Mouse (Mus musculus): Measurements from ENCODE around the gene Trim31. TPM values are rescaled to one million over a fixed set of nuclear protein-coding genes. Genes with fewer than 3 reads are reported as not detected.

The Trim31 gene
- total and polyA plus RNA-seq, 2 experiments, result not detected

DNA sequence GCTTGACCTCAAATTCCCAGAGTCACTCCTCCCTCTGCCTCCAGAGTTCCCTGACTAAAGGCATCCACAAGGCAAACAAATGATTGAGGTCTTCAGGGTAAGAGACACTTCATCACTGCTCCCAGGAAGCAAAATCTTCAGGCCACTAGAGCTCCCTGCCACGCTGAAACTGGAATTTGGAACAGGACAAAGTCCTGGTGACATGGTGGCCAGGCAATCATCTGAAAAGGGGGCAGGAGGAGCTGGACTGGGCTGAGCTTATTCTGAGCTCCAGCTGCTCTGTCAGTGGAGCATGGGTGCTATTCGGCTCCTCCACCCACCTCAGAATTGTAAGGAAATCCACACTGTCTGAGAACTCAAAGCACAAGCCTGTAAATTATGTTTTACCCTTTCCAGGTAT is 14.1 kb downstream of the Trim31 start:
- Histone ChIP-seq H3K4me3 (ENCODE audit: insufficient read depth, low read depth, low read length) (no peak overlapping the region), H3K27ac (replicated peaks; ENCODE audit: insufficient read depth, low read depth, low read length) (no peak overlapping the region), H3K36me3 (ENCODE audit: control insufficient read depth, insufficient read depth, low read length) (no peaks in the 10 kb centered on the region), H3K79me2 (ENCODE audit: control insufficient read depth, insufficient read depth, low read length) (no peaks in the 10 kb centered on the region), H3K9ac (ENCODE audit: low read depth, low read length) (no peak overlapping the region), H3K4me1 (ENCODE audit: control insufficient read depth, insufficient read depth, low read length) (no peaks in the 10 kb centered on the region; the same call in 1 of the 2 replicates), H3K27me3 (ENCODE audit: control insufficient read depth, insufficient read depth, low read length) (no peaks in the 10 kb centered on the region)
- DNase-seq (ENCODE audit: extremely low read depth, low read depth, low spot score), result peak; percentile 14
- TF ChIP-seq CTCF (IDR thresholded peaks at IDR 0.05; ENCODE audit: low read depth, low read length) (no peak), POLR2A (IDR thresholded peaks at IDR 0.05; ENCODE audit: extremely low read depth, insufficient read depth, low read length) (no peak)
- WGBS, result 48% methylated on average over 2 of the region's 2 CpGs

DNA sequence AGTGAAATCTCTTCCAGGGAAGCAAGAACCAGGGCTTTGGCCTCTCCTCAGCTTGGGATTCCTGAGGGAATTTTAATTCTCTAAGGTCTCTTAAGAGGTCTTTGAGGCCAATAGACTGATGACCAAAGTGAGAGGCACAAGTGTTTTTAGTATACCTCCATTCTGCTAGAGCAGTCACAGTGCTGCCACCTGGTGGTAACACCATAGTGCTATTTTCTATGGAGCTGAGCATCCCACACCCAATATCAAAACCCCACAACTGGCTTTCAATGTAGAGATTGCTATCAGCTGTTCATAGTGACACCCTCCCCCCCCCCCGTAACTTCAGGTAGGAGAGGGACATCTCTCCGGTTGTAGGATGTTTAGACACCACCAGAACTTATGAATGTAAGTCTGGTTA is 16.2 kb downstream of the Trim31 start:
- TF ChIP-seq CTCF (IDR thresholded peaks at IDR 0.05; ENCODE audit: low read depth, low read length) (peak; percentile 66), POLR2A (IDR thresholded peaks at IDR 0.05; ENCODE audit: extremely low read depth, insufficient read depth, low read length) (no peak)
- H3K4me1 ChIP-seq (ENCODE audit: control insufficient read depth, insufficient read depth, low read length), result no peaks in the 10 kb centered on the region; the same call in 1 of the 2 replicates
- H3K36me3 ChIP-seq (ENCODE audit: control insufficient read depth, insufficient read depth, low read length), result no peaks in the 10 kb centered on the region
- no peak overlapping the region for H3K4me3 ChIP-seq (ENCODE audit: insufficient read depth, low read depth, low read length)
- 12% methylated on average over 2 of the region's 2 CpGs for WGBS
- H3K27me3 ChIP-seq (ENCODE audit: control insufficient read depth, insufficient read depth, low read length), result no peaks in the 10 kb centered on the region
- no peak overlapping the region for H3K9ac ChIP-seq (ENCODE audit: low read depth, low read length)
- H3K79me2 ChIP-seq (ENCODE audit: control insufficient read depth, insufficient read depth, low read length), result no peaks in the 10 kb centered on the region
- no peak overlapping the region for H3K27ac ChIP-seq (replicated peaks; ENCODE audit: insufficient read depth, low read depth, low read length)
- peak; percentile 62 for DNase-seq (ENCODE audit: extremely low read depth, low read depth, low spot score)

DNA sequence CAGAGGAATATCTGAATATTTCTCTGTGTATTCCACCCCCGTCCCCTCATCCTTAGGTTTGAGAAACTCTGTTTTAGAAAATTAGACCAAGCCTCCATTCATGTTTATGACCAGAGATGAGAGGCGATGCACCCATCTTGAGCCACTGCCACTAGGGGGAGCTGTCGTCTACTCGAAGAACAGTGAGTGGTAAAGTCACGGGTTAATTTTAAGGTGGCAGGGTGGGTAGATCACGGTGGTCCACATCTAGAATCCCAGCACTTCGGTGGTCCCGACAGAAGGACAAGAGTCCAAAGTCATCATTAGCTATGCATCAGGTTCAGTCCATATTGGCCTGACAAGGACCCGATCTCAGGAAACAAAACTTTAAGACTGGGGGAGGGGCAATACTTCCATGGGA is 17.2 kb downstream of the Trim31 start:
- TF ChIP-seq POLR2A (IDR thresholded peaks at IDR 0.05; ENCODE audit: extremely low read depth, insufficient read depth, low read length), result no peak
- TF ChIP-seq CTCF (IDR thresholded peaks at IDR 0.05; ENCODE audit: low read depth, low read length), result peak; percentile 77
- no peaks in the 10 kb centered on the region for H3K79me2 ChIP-seq (ENCODE audit: control insufficient read depth, insufficient read depth, low read length)
- H3K9ac ChIP-seq (ENCODE audit: low read depth, low read length), result no peak overlapping the region
- WGBS, result 10% methylated on average over 9 of the region's 9 CpGs
- H3K4me3 ChIP-seq (ENCODE audit: insufficient read depth, low read depth, low read length), result no peak overlapping the region
- H3K27me3 ChIP-seq (ENCODE audit: control insufficient read depth, insufficient read depth, low read length), result no peaks in the 10 kb centered on the region
- H3K4me1 ChIP-seq (ENCODE audit: control insufficient read depth, insufficient read depth, low read length), result no peaks in the 10 kb centered on the region; the same call in 1 of the 2 replicates
- no peaks in the 10 kb centered on the region for H3K36me3 ChIP-seq (ENCODE audit: control insufficient read depth, insufficient read depth, low read length)
- H3K27ac ChIP-seq (replicated peaks; ENCODE audit: insufficient read depth, low read depth, low read length), result no peak overlapping the region
- peak; percentile 37 for DNase-seq (ENCODE audit: extremely low read depth, low read depth, low spot score)

DNA sequence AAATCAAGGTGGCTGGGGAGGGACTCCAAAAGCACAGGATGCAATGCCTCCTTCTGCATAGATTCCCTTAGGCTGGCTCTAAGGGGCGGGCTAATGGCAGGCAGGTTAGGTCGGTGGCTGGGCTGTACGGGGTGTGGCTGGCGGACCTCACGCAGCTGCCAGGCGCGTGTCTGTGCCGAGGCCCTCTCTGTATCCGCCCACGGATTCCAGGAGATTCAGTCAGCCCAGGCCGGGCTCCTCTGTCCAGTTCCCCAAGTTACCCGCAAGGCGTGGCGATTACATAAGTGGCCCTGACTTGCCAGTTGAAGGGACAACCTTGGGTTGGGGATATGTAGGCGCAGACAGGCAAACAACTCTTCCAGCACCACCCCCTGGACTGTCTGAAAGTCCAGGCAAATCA is 22.3 kb downstream of the Trim31 start:
- 38% methylated on average over 15 of the region's 15 CpGs for WGBS
- H3K4me3 ChIP-seq (ENCODE audit: insufficient read depth, low read depth, low read length), result no peak overlapping the region
- H3K4me1 ChIP-seq (ENCODE audit: control insufficient read depth, insufficient read depth, low read length), result no peaks in the 10 kb centered on the region
- no peaks in the 10 kb centered on the region for H3K27me3 ChIP-seq (ENCODE audit: control insufficient read depth, insufficient read depth, low read length)
- TF ChIP-seq POLR2A (IDR thresholded peaks at IDR 0.05; ENCODE audit: extremely low read depth, insufficient read depth, low read length) (no peak), CTCF (IDR thresholded peaks at IDR 0.05; ENCODE audit: low read depth, low read length) (no peak)
- no peaks in the 10 kb centered on the region for H3K36me3 ChIP-seq (ENCODE audit: control insufficient read depth, insufficient read depth, low read length)
- H3K79me2 ChIP-seq (ENCODE audit: control insufficient read depth, insufficient read depth, low read length), result no peaks in the 10 kb centered on the region
- H3K27ac ChIP-seq (replicated peaks; ENCODE audit: insufficient read depth, low read depth, low read length), result no peak overlapping the region
- H3K9ac ChIP-seq (ENCODE audit: low read depth, low read length), result no peak overlapping the region
- peak; percentile 4 for DNase-seq (ENCODE audit: extremely low read depth, low read depth, low spot score)

DNA sequence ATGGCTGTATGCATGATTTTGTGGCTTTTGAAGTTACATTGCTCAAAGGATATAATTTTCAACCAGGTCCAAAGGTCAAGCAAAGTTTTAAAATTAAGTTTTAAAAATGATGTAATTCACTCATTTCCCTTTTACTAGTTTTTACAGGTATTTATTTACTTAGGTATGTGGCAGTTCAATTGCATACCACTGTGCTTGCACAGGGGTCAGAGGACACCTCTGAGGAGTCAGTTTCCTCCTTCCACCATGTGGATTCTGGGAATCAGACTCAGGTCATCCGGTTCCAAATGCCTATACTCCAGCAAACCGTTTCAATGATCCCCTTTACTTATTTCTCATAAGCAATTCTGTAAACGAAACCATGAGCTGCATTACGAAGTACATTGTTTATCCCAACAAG is 24.8 kb downstream of the Trim31 start:
- TF ChIP-seq CTCF (IDR thresholded peaks at IDR 0.05; ENCODE audit: low read depth, low read length) (no peak), POLR2A (IDR thresholded peaks at IDR 0.05; ENCODE audit: extremely low read depth, insufficient read depth, low read length) (no peak)

DNA sequence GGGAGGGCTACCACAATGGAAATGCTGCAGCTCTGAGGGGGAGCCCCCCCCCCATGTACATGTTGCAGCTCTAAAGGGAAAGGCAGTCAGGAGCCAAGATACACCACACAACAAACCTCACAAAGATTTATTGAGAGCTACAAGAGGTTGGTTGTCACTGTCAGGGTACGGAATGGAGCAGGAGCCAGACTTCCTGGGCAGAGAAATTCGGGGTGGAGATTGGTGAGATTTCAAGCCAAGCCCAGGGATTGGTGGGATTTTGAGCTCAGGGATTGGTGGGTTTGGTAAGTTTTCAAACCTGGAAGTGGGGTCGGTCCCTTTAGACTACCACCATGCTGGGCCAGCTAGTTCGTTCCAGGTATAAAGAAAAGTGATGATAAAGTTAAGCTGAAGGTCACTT is 25.6 kb downstream of the Trim31 start:
- WGBS, result 72% methylated on average over 4 of the region's 4 CpGs
- Histone ChIP-seq H3K27me3 (ENCODE audit: control insufficient read depth, insufficient read depth, low read length) (no peaks in the 10 kb centered on the region), H3K4me3 (ENCODE audit: insufficient read depth, low read depth, low read length) (no peak overlapping the region), H3K36me3 (ENCODE audit: control insufficient read depth, insufficient read depth, low read length) (no peaks in the 10 kb centered on the region), H3K27ac (replicated peaks; ENCODE audit: insufficient read depth, low read depth, low read length) (no peak overlapping the region), H3K4me1 (ENCODE audit: control insufficient read depth, insufficient read depth, low read length) (no peaks in the 10 kb centered on the region), H3K79me2 (ENCODE audit: control insufficient read depth, insufficient read depth, low read length) (no peaks in the 10 kb centered on the region), H3K9ac (ENCODE audit: low read depth, low read length) (no peak overlapping the region)
- TF ChIP-seq POLR2A (IDR thresholded peaks at IDR 0.05; ENCODE audit: extremely low read depth, insufficient read depth, low read length), result no peak
- TF ChIP-seq CTCF (IDR thresholded peaks at IDR 0.05; ENCODE audit: low read depth, low read length), result no peak
- no peak for DNase-seq (ENCODE audit: extremely low read depth, low read depth, low spot score)

More for the DNA sequence above, 24.8 kb downstream of the Trim31 start:
- Histone ChIP-seq H3K9ac (ENCODE audit: low read depth, low read length) (no peak overlapping the region), H3K27me3 (ENCODE audit: control insufficient read depth, insufficient read depth, low read length) (no peaks in the 10 kb centered on the region), H3K79me2 (ENCODE audit: control insufficient read depth, insufficient read depth, low read length) (no peaks in the 10 kb centered on the region), H3K36me3 (ENCODE audit: control insufficient read depth, insufficient read depth, low read length) (no peaks in the 10 kb centered on the region), H3K27ac (replicated peaks; ENCODE audit: insufficient read depth, low read depth, low read length) (no peak overlapping the region), H3K4me3 (ENCODE audit: insufficient read depth, low read depth, low read length) (no peak overlapping the region), H3K4me1 (ENCODE audit: control insufficient read depth, insufficient read depth, low read length) (no peaks in the 10 kb centered on the region)
- DNase-seq (ENCODE audit: extremely low read depth, low read depth, low spot score), result no peak
- WGBS, result 74% methylated on average over 4 of the region's 4 CpGs
